8 mouse cellular contexts compared by ENCODE assay signal in genomic region chr2:173020430-173020829, GRCm38 (mm10). TPM values are rescaled to one million over a fixed set of nuclear protein-coding genes. Genes with fewer than 3 reads are reported as not detected.
DNase-seq lines count a peak whose midpoint lies in the region; ATAC-seq and TF ChIP-seq lines count a peak whose summit lies in the region.

Gene Rbm38 (plus strand): TSS chr2:173020498.

- H3K27me3 ChIP-seq in liver, adult 2 months (ENCODE audit: control insufficient read depth, insufficient read depth, low read length): no peaks in the 10 kb centered on the region
- H3K27me3 ChIP-seq in intestine, embryonic 16.5 days (replicated peaks; ENCODE audit: control insufficient read depth, insufficient read depth, low read length): no peaks in the 10 kb centered on the region

- H3K36me3 ChIP-seq in liver, adult 2 months (ENCODE audit: control insufficient read depth, insufficient read depth, low read length): no peaks in the 10 kb centered on the region
- H3K36me3 ChIP-seq in intestine, embryonic 16.5 days (ENCODE audit: control insufficient read depth, insufficient read depth, low read length): peaks cover 6% of the 10 kb centered on the region; the same call in 1 of the 2 replicates

- H3K4me2 ChIP-seq in intestine, embryonic 16.5 days (ENCODE audit: low read depth, low read length): peak within 1 kb of the TSS; percentile 78

- ATAC-seq in intestine, embryonic 16.5 days: no peak

- H3K27ac ChIP-seq in liver, adult 2 months (replicated peaks; ENCODE audit: insufficient read depth, low read depth, low read length): no peak within 1 kb of the TSS
- no peak within 1 kb of the TSS for H3K27ac ChIP-seq in intestine, embryonic 16.5 days (ENCODE audit: low read length)

- no peaks in the 10 kb centered on the region for H3K9me3 ChIP-seq in intestine, embryonic 16.5 days (ENCODE audit: control insufficient read depth, low read length)

- peaks cover 18% of the 10 kb centered on the region for H3K4me1 ChIP-seq in liver, adult 2 months (ENCODE audit: control insufficient read depth, insufficient read depth, low read length)
- peaks cover 42% of the 10 kb centered on the region for H3K4me1 ChIP-seq in intestine, embryonic 16.5 days (ENCODE audit: control insufficient read depth, insufficient read depth, low read length)

- no peak for TF ChIP-seq POLR2A in liver, adult 2 months (IDR thresholded peaks at IDR 0.05; ENCODE audit: extremely low read depth, insufficient read depth, low read length)

- peak within 1 kb of the TSS; percentile 34 for H3K4me3 ChIP-seq in liver, adult 2 months (ENCODE audit: insufficient read depth, low read depth, low read length)
- peak within 1 kb of the TSS; percentile 48 for H3K4me3 ChIP-seq in intestine, embryonic 16.5 days (ENCODE audit: low read length)

- 51% methylated on average over 11 of the region's 11 CpGs for WGBS in liver, adult 2 months
- whole genome bisulfite sequencing in intestine, embryonic 16.5 days: 45% methylated on average over 11 of the region's 11 CpGs

- DNase-seq in liver, adult 2 months (ENCODE audit: extremely low read depth, low read depth, low spot score): no peak
- DNase-seq in liver: no peak
- no peak for DNase-seq in adrenal gland, postnatal 36 days
- DNase-seq in gastrocnemius, postnatal 25 days: no peak
- DNase-seq in neural tube, embryonic 10.5 days (ENCODE audit: extremely low spot score, low spot score): peak; percentile 37
- DNase-seq in natural killer cell, adult 2 months (ENCODE audit: low spot score in 2 of 2): no peak
- no peak for DNase-seq in cerebellum, adult 18-20 months

- H3K79me2 ChIP-seq in liver, adult 2 months (ENCODE audit: control insufficient read depth, insufficient read depth, low read length): peaks cover 3% of the 10 kb centered on the region; the same call in 1 of the 2 replicates

- TF ChIP-seq CTCF in liver, adult 2 months (IDR thresholded peaks at IDR 0.05; ENCODE audit: low read depth, low read length): no peak

- H3K9ac ChIP-seq in liver, adult 2 months (ENCODE audit: low read depth, low read length): peak within 1 kb of the TSS; percentile 7
- H3K9ac ChIP-seq in intestine, embryonic 16.5 days (ENCODE audit: low read depth, low read length): peak within 1 kb of the TSS; percentile 66

RNA-seq across cellular contexts. Expression of gene Rbm38, which starts in this region (rescaled TPM):
- 0.55 and 0.74 TPM in 2 replicates for total RNA-seq in liver, adult 2 months (2014; rRNA removed)
- 6.4 and 11.1 TPM in 2 replicates for polyA plus RNA-seq in liver, adult 2 months (2012; rRNA removed)
- 10 to 100 TPM; 20.8 to 30.0 TPM for total RNA-seq in adrenal gland, postnatal 36 days (2021)
- 100 to 1,000 TPM; 205 to 217 TPM for total RNA-seq in gastrocnemius, postnatal 25 days (2021)
- polyA plus RNA-seq in intestine, embryonic 16.5 days (2015; fragmentation: Nextera tagmentation; extraction: Ambion mirVana): 62.6 and 64.6 TPM in 2 replicates

Comparison
In these comparisons a context has a peak if more than half of its experiments do, and no peak if none do; other contexts are left out.
1. RNA of gene Rbm38 (total RNA-seq): 205 to 217 TPM in gastrocnemius, postnatal 25 days and 20.8 to 30.0 TPM in adrenal gland, postnatal 36 days; 0.55 to 0.74 TPM in liver, adult 2 months; every median in the first group is over 10 times any median in the second.
2. RNA of gene Rbm38 (total RNA-seq): 205 to 217 TPM in gastrocnemius, postnatal 25 days; 20.8 to 30.0 TPM in adrenal gland, postnatal 36 days; every median in the first group is over 4 times any median in the second.